Mouse (Mus musculus): ENCODE measurements around the gene Olfr1437. TPM values are rescaled to one million over a fixed set of nuclear protein-coding genes. Genes with fewer than 3 reads are reported as not detected.

The Olfr1437 gene
- polyA plus RNA-seq (2012; rRNA removed): not detected in 2 replicates

DNA sequence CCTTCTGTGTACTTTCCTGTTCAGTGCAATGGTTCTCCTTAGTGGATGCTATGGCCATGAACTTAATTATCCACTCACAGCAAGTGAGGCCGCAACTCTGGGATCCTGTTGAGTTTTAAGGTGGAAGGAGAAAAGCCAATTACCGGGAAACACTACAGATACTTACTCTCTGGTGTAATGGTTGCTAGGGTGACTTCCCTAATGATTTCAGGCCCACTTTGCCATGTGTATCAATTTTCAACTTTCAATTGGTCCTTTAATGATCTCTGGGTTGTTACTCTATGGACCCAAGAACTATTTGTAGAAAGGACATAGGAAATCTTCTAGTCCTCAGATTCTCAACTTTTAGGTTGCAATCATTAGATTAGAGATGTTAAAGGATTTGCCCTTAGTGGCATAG is at the start of gene Olfr1437:
Gene Olfr1437 (minus strand): TSS at position 101 of the 400 bp plus-strand sequence.

DNA sequence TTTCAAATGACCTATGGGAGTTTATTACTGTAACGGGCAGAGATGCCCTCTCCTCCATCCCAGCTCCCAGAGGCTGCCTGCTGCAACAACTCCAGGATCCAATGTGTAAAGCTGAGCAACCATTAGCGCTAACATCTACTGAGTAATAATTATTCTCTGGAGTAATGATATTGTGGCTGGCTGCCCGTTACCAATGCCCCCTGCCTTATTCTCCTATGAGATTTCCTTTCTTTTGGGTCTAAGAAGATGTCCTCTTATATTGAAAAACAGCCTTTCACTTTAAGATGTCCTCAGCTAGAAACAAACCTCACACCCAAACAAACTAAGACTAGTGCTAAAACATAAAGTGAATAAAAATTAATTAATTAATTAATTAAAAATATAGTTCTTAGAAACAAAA is 10.9 kb upstream of the Olfr1437 start, which contains the start of gene Olfr1438-ps1:
Gene Olfr1438-ps1 (minus strand): TSS at position 101 of the 400 bp plus-strand sequence.

GRCm38 (mm10) chr19:12299030-12299429 is 25.9 kb downstream of the Olfr1437 start, which contains the start of gene Olfr1436:
Gene Olfr1436 (minus strand): TSS chr19:12299130.

DNA sequence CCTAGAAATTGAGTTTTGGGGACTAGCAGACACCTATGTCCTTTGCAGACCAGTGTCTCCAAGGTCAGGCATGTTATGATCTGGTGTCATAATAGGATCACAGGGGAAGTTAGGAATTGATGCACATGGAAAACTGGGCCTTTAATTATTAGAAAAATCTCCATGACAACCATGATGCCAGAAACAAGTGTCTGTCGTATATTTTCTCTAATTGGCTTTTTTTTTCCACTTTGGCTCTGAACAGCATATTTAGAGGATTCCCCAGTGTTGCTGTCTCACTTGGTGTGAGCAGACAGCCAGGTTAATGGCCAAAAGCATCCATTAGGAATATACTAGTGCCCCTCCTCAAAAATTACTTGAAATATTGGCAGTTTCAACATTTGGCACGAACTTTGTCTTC is 45.3 kb downstream of the Olfr1437 start, which contains the start of gene Olfr1434:
Gene Olfr1434 (plus strand): TSS at position 301 of the 400 bp plus-strand sequence.

Other genes with a start within 250 kb of the Olfr1437 start
- gene Olfr1425, start 247.4 kb downstream of the Olfr1437 start, polyA plus RNA-seq (2012; rRNA removed): not detected in 2 replicates
- gene Olfr1426, start 233.1 kb downstream of the Olfr1437 start, polyA plus RNA-seq (2012; rRNA removed): not detected in 2 replicates
- not detected in 2 replicates for gene Olfr1427, start 221.8 kb downstream of the Olfr1437 start, polyA plus RNA-seq (2012; rRNA removed)
- gene Olfr1428, start 209.2 kb downstream of the Olfr1437 start, polyA plus RNA-seq (2012; rRNA removed): not detected in 2 replicates
- gene Olfr76, start 201.9 kb downstream of the Olfr1437 start, polyA plus RNA-seq (2012; rRNA removed): not detected in 2 replicates
- gene Olfr1555-ps1, start 155.0 kb downstream of the Olfr1437 start, polyA plus RNA-seq (2012; rRNA removed): not detected in 2 replicates
- gene Olfr1431, start 124.5 kb downstream of the Olfr1437 start, polyA plus RNA-seq (2012; rRNA removed): not detected in 2 replicates
- gene Olfr1432, start 92.5 kb downstream of the Olfr1437 start, polyA plus RNA-seq (2012; rRNA removed): not detected in 2 replicates
- not detected in 2 replicates for gene Olfr262, start 83.4 kb downstream of the Olfr1437 start, polyA plus RNA-seq (2012; rRNA removed)
- gene Olfr235, start 64.1 kb downstream of the Olfr1437 start, polyA plus RNA-seq (2012; rRNA removed): not detected in 2 replicates
- not detected in 2 replicates for gene Olfr1434, start 45.2 kb downstream of the Olfr1437 start, polyA plus RNA-seq (2012; rRNA removed)
- gene Olfr1436, start 26.0 kb downstream of the Olfr1437 start, polyA plus RNA-seq (2012; rRNA removed): not detected in 2 replicates
- not detected in 2 replicates for gene Olfr1438-ps1, start 10.8 kb upstream of the Olfr1437 start, polyA plus RNA-seq (2012; rRNA removed)
- not detected in 2 replicates for gene Olfr1440, start 62.2 kb upstream of the Olfr1437 start, polyA plus RNA-seq (2012; rRNA removed)
- gene Olfr1441, start 92.3 kb upstream of the Olfr1437 start, polyA plus RNA-seq (2012; rRNA removed): not detected in 2 replicates
- not detected in 2 replicates for gene Pfpl, start 102.8 kb upstream of the Olfr1437 start, polyA plus RNA-seq (2012; rRNA removed)
- 0.64 and 0.75 TPM in 2 replicates for gene Mpeg1, start 135.7 kb upstream of the Olfr1437 start, polyA plus RNA-seq (2012; rRNA removed)
- 6.6 and 7.1 TPM in 2 replicates for gene Dtx4, start 176.4 kb upstream of the Olfr1437 start, polyA plus RNA-seq (2012; rRNA removed)
- gene Fam111a, start 220.6 kb upstream of the Olfr1437 start, polyA plus RNA-seq (2012; rRNA removed): 0.18 and 0.34 TPM in 2 replicates